Mouse (Mus musculus) regulatory T cell (primary cell): ENCODE data around the gene Tpcn1.

ENCODE experiments used
- in situ Hi-C: fragments of 300-600 bp; cut with MboI, MseI; formaldehyde crosslinking; loops from one replicate; pipeline ENCODE4 v1.15.1; 2025; ENCODE audit warnings: high pct_unique_total_duplicates

Gene Tpcn1

DNA sequence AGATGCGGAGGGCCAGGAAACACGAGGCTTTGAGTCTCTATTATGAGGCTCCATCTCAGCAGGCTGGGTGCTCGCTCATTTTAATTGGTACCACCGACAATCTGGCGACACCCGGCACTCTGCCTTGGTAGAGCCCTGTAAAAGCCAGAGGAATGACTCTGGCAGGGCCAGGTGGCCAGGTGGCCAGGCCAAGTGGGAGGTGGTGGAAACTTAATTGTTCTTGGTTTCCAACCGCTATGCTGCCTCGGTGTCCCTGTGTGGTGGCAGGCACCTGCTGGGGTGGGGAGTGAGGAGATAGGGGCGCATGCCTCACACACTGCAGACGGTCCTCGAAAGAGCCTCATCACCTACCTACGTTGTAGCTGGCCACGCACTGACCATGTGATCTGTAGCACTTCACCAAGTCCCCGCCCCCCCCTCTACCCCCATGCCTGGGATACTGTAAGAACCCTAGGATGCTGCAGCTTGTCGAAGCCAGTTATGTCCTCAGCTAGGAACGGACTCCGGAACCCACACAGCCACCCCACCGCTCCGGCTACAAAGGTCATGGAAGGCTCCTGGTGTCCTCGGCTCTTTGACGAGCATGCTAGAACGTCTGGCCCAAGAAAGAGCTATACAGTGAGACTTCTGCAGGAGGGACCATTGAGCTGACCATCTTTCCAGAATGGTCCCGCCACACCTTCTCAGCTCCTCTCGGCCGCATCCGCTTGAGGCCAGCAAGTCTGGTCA lies 8.4 kb downstream of the Tpcn1 start:
- in situ Hi-C loops: loop anchor here (10.0 kb wide), 1 partner anchor 65 kb away; the partner anchor contains the start of gene Slc8b1

DNA sequence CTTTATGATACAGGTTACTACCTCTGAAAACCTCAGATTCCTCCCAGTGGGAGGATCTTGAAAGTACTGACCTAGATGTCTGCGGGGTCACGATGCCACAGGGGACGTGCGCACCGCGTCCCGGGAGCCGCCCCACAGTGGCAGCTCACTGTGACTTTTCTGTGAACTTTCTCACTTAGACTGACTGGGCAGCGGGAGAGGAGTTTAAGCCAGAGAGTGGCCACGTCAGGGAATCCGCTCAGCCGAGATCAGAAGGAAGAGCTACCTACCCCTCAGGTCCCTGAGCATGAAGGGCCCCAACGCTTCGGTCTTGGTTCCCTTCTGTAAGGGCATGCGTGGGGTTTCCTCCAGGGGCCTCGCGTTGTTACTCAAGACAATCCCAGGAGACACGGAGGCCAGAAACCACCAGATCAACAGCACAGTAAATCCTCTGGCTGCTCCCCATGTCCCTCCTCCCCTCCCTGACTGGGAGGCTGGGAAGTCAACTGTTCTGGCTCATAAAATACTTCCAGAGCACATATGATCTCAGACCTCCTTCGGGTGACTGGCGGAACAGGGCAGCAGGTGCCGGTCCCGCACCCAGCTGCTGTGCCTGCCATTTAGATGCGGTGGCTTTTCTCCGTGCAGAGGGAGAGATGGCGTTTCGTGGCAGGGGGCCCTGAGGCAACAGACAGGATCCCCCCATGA lies 9.1 kb downstream of the Tpcn1 start:
- in situ Hi-C loops: no loop called here

GRCm38 (mm10) chr5:120578504-120579081 lies 9.9 kb downstream of the Tpcn1 start:
- in situ Hi-C loops: no loop called here

GRCm38 (mm10) chr5:120577935-120578441 lies 10.5 kb downstream of the Tpcn1 start:
- in situ Hi-C loops: no loop called here

DNA sequence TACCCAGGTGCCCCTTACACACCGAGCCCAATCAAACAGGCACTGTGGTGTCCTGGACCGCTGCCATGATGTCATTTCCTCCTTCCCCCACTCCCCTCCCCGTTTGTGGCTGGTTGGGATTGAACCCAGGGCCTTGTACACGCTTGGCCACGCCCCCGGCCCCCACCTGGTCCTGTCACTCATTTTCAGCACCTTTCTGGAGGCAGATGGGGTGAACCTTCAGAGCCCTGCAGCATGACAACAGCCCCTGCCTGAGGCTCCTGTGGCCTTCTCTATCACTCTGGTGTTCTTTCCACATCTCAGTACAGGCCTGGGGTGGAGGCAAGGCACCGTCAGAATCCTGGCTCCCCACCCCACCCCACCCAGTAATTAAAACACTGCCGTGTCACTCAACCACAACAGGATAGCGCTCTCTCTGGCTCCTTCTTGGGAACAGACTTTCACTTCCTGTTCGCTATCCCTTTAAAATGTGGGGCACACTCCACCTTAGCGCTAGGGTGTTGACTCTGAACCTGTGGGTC lies 11.6 kb downstream of the Tpcn1 start:
- in situ Hi-C loops: no loop called here

GRCm38 (mm10) chr5:120574469-120575063 lies 13.9 kb downstream of the Tpcn1 start:
- in situ Hi-C loops: no loop called here

GRCm38 (mm10) chr5:120571056-120571740 lies 17.3 kb downstream of the Tpcn1 start:
- in situ Hi-C loops: no loop called here

DNA sequence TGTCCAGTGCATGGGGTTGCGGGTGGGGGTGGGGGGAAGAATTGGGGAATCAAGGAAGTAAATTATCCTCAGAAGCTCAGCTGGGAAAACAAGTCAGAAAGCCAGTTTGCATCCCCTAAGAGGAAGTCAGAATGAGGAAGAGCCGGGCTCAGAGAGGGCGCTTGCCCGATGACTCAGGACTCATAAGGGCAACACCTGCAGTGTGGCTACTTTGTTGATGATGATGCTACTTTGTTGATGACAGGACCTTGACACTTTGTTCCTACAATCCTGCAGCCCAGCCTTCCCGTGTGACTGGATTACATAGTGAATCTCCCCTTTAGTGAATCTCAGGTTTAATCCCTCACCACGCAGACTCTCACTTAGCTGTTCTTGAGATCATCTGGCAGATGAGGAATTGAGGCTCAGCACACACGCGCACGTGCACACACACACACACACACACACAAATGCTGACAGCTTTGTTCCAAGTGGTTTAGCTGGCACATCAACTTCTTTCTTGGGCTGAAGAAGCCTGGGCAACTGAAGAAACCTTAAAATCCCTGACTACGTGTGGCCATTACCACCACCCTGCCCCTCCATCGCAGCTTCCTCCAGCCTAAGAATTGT lies 18.1 kb downstream of the Tpcn1 start:
- in situ Hi-C loops: no loop called here

DNA sequence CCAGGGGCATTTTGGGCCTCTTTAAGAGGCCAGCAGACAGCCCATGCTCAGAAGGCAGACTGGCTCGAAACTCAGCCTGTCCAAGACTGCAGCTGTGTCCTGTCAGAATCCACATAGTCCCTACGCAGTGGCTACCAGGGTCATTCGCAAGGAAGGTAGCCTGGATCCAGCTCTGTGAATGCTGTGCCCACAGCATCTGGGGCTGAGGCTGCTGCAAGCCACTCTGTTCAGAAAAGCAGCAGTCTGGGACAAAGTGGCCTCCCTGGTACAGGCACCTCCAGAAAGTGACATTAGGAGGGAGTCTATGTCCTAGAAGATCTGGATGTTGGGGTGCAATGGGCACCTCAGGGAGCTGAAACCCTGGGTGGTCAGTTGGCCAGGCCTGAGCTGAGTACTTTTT lies 18.7 kb downstream of the Tpcn1 start:
- in situ Hi-C loops: no loop called here

DNA sequence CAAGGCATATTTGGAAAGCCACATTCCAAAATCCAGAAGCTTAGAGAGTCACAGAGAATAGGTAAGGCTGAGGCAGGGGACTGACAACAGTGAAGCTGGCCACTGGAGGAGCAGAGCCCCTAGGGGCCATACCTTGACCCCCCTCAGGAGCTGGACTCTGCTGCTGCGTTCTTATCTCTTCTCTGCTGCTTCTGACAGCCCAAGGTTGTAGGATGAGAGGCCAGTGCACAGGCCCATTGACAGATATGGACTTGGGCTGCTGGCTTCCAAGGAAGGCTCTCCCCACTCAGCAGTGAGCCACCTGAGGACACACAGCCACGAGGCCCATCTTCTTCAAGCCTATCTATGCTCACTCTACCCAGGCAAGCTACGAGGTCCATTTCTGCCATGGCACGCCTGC lies 19.5 kb downstream of the Tpcn1 start:
- in situ Hi-C loops: no loop called here

DNA sequence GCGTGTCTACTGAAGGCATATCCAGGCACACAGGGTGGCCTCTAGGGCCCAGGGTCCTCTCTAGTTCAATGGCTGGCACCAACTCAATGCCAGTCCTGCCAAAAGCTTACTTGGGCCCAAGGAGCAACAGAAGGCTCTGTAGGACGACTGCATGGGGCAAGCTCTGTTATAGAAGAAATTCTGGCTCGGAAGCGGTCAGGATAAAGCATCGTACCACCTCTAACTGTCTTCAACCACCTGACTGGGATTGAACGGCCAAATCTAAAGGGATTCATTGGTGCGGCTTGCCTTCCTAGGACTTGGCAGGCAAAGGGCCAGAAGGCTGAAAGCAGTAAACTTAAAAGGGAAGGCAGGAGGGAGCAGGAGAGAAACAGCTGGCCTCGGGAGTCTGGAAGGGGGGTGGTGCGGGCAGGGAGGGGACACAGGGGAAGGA lies 20.1 kb downstream of the Tpcn1 start:
- in situ Hi-C loops: no loop called here

GRCm38 (mm10) chr5:120567761-120568211 lies 20.7 kb downstream of the Tpcn1 start:
- in situ Hi-C loops: no loop called here

GRCm38 (mm10) chr5:120567253-120567701 lies 21.2 kb downstream of the Tpcn1 start:
- in situ Hi-C loops: no loop called here

- in situ Hi-C loops: no loop called here
Observed at GRCm38 (mm10) chr5:120566681-120567252, 21.7 kb downstream of the Tpcn1 start.

- in situ Hi-C loops: no loop called here
Observed at GRCm38 (mm10) chr5:120566101-120566500, 22.4 kb downstream of the Tpcn1 start.

DNA sequence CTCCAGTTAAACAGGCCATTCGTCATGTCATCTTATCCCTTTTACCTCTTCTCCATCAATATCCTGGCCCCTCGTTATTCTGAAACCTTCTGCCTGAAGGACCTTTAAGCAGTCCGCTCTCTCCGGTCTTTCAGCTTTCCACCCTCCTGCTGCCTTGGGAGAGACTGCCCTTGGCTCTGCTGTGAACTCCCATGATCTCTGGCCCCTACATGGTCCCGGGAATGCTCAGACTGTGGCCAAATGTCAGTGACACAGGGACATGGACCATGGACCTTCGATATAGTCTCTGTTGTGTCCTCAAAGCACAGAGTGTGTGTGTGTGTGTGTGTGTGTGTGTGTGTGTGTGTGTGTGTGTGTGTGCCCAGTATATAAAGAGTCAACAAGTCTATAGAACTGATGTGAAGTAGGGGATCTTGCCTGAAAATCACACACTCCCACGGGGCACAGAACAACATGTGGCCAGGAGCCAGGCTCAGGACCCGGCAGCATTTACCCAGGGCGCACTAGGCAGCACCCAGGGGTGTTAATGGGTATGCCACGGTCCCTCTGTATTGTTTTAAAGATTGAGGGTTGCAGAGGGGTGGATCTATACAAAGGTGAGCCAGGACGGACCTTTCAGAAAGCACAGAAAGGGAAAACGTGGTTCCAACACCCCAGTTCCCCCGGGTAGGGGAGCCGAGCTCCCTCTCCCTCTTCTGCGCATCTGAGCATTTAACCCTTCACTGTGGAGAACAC lies 23.1 kb downstream of the Tpcn1 start:
- in situ Hi-C loops: no loop called here

- in situ Hi-C loops: no loop called here
Observed at GRCm38 (mm10) chr5:120563914-120564311, 24.6 kb downstream of the Tpcn1 start.

- in situ Hi-C loops: no loop called here
Observed at GRCm38 (mm10) chr5:120562956-120563913, 25.2 kb downstream of the Tpcn1 start.
